Mouse (Mus musculus) G1E (cell line): Measurements from ENCODE around the gene C5ar1. TPM values are rescaled to one million over a fixed set of nuclear protein-coding genes. Genes with fewer than 3 reads are reported as not detected.
A peak's percentile ranks its signal among the peaks of the same experiment; 100 is the strongest.

ENCODE experiments used
- ATAC-seq: 2 replicates; pipeline ENCODE4 v1.8.0; 2016; ENCODE audit warnings: mild to moderate bottlenecking; ENCODE audit not compliant: insufficient number of reproducible peaks, poor library complexity, low FRiP score, severe bottlenecking; ENCODE audit errors: extremely low read depth
- DNase-seq: peaks from one replicate; pipeline ENCODE4 v3.0.0; 2012; ENCODE audit warnings: low spot score
- H3K27me3 ChIP-seq: 2 replicates; pipeline ENCODE4 v1.6.1; 2012; ENCODE audit warnings: mild to moderate bottlenecking, low read length, inconsistent platforms; ENCODE audit not compliant: insufficient read depth
- H3K36me3 ChIP-seq: replicated peaks from 2 replicates; pipeline ENCODE3; 2012; ENCODE audit warnings: mild to moderate bottlenecking, inconsistent platforms
- H3K4me1 ChIP-seq: 2 replicates; pipeline ENCODE4 v1.6.1; 2012; ENCODE audit warnings: low read depth, low read length, inconsistent platforms, mixed read lengths; ENCODE audit not compliant: insufficient read depth
- H3K4me3 ChIP-seq: 2 replicates; pipeline ENCODE4 v1.5.1; 2012; ENCODE audit warnings: low read depth, mild to moderate bottlenecking, inconsistent platforms, low read length, moderate library complexity, mixed read lengths
- H3K9me3 ChIP-seq: replicated peaks from 2 replicates; pipeline ENCODE4 v1.6.1; 2012; ENCODE audit warnings: inconsistent platforms
- CTCF ChIP-seq: IDR thresholded peaks from 2 replicates; pipeline ENCODE4 v1.5.1; 2012; ENCODE audit warnings: low read depth, low read length, inconsistent platforms, mixed read lengths
- GATA1 ChIP-seq: IDR thresholded peaks from 2 replicates; pipeline ENCODE4 v1.6.1; 2012; ENCODE audit warnings: borderline replicate concordance, low read length, inconsistent platforms, mixed read lengths
- GATA2 ChIP-seq: IDR thresholded peaks from 2 replicates; pipeline ENCODE4 v1.6.1; 2012; ENCODE audit warnings: low read depth, low read length, inconsistent platforms, borderline replicate concordance
- POLR2AphosphoS5 ChIP-seq: IDR thresholded peaks from 2 replicates; pipeline ENCODE4 v1.6.1; 2012; ENCODE audit warnings: low read depth, low read length, inconsistent platforms; ENCODE audit not compliant: insufficient replicate concordance
- TAL1 ChIP-seq: conservative IDR thresholded peaks from 2 replicates; pipeline ENCODE4 v1.6.1; 2012; ENCODE audit warnings: low read depth, low read length, inconsistent platforms, mixed read lengths
- polyA plus RNA-seq: library from polyadenylated mRNA; stranded (reverse); fragments of >175 nt; gene quantifications from 2 replicates; pipeline ENCODE4 v1.2.3, GENCODE M21; 2012
- total RNA-seq, 2 experiments: library from RNA; stranded (forward) in 1 of 2; stranded (reverse) in 1 of 2; fragments of 200-1000 nt in 1 of 2; fragments of >200 nt in 1 of 2; fragmentation: Nextera tagmentation in 1 of 2; gene quantifications; 2 replicates each; pipeline ENCODE4 v1.2.3; 2014 to 2017

The C5ar1 gene
- total and polyA plus RNA-seq, 3 experiments, result 0.16 TPM; not detected in 2

- DNase-seq (no peak), ATAC-seq (no peak)
- TF ChIP-seq POLR2AphosphoS5 (no peak), TAL1 (no peak), CTCF (no peak), GATA1 (no peak), GATA2 (no peak)
- H3K4me1 ChIP-seq, result peaks cover 40% of the 10 kb centered on the region
- H3K27me3 ChIP-seq, result no peaks in the 10 kb centered on the region
- peaks cover 73% of the 10 kb centered on the region for H3K36me3 ChIP-seq
- H3K4me3 ChIP-seq, result no peak overlapping the region
- H3K9me3 ChIP-seq, result no peaks in the 10 kb centered on the region
Measured at GRCm38 (mm10) chr7:16282334-16282733, 23.0 kb upstream of the C5ar1 start.

GRCm38 (mm10) chr7:16280721-16281120 is 21.4 kb upstream of the C5ar1 start:
- H3K4me1 ChIP-seq, result peaks cover 54% of the 10 kb centered on the region

GRCm38 (mm10) chr7:16274922-16275890 is 15.9 kb upstream of the C5ar1 start:
- Histone ChIP-seq H3K4me1 (peaks cover 76% of the 10 kb centered on the region), H3K9me3 (no peaks in the 10 kb centered on the region), H3K27me3 (no peaks in the 10 kb centered on the region), H3K36me3 (peaks cover 82% of the 10 kb centered on the region), H3K4me3 (peak overlapping the region; percentile 83)
- TF ChIP-seq TAL1, result no peak; the same call in 1 of the 2 replicates
- no peak for TF ChIP-seq GATA1
- TF ChIP-seq GATA2, result no peak
- TF ChIP-seq CTCF, result no peak
- TF ChIP-seq POLR2AphosphoS5, result no peak
- DNase-seq (peak; percentile 63), ATAC-seq (peak; percentile 62)

More at GRCm38 (mm10) chr7:16280721-16281120, 21.4 kb upstream of the C5ar1 start:
- Histone ChIP-seq H3K9me3 (no peaks in the 10 kb centered on the region), H3K36me3 (peaks cover 89% of the 10 kb centered on the region), H3K4me3 (no peak overlapping the region), H3K27me3 (no peaks in the 10 kb centered on the region)
- no peak for DNase-seq
- no peak for ATAC-seq
- TF ChIP-seq GATA1, result no peak
- no peak for TF ChIP-seq GATA2
- no peak for TF ChIP-seq POLR2AphosphoS5
- TF ChIP-seq TAL1, result no peak
- no peak for TF ChIP-seq CTCF

- H3K36me3 ChIP-seq, result peaks cover 77% of the 10 kb centered on the region
- H3K4me3 ChIP-seq, result peak overlapping the region; percentile 83
- DNase-seq, result peak; percentile 69
- H3K4me1 ChIP-seq, result peaks cover 75% of the 10 kb centered on the region
- H3K27me3 ChIP-seq, result no peaks in the 10 kb centered on the region
- peak; percentile 38 for ATAC-seq
- H3K9me3 ChIP-seq, result no peaks in the 10 kb centered on the region
- TF ChIP-seq GATA2, result no peak
Measured at GRCm38 (mm10) chr7:16273766-16274140, 14.4 kb upstream of the C5ar1 start.

GRCm38 (mm10) chr7:16273081-16273765 is 13.9 kb upstream of the C5ar1 start, which contains the start of gene Inafm1:
Gene Inafm1 (minus strand): TSS chr7:16273617.
- Histone ChIP-seq H3K36me3 (peaks cover 77% of the 10 kb centered on the region), H3K27me3 (no peaks in the 10 kb centered on the region), H3K4me1 (peaks cover 71% of the 10 kb centered on the region), H3K9me3 (no peaks in the 10 kb centered on the region), H3K4me3 (peak within 1 kb of the TSS; percentile 83)
- no peak for TF ChIP-seq GATA2
- TF ChIP-seq TAL1, result no peak
- TF ChIP-seq CTCF, result no peak
- no peak for TF ChIP-seq POLR2AphosphoS5
- TF ChIP-seq GATA1, result no peak
- peak; percentile 62 for ATAC-seq
- peak; percentile 86 for DNase-seq

- H3K27me3 ChIP-seq, result no peaks in the 10 kb centered on the region
- peak overlapping the region; percentile 83 for H3K4me3 ChIP-seq
- no peaks in the 10 kb centered on the region for H3K9me3 ChIP-seq
- TF ChIP-seq GATA2 (no peak), CTCF (no peak), GATA1 (no peak), TAL1 (no peak), POLR2AphosphoS5 (no peak)
- ATAC-seq, result no peak
- DNase-seq, result peak; percentile 72
- H3K4me1 ChIP-seq, result peaks cover 66% of the 10 kb centered on the region
- peaks cover 75% of the 10 kb centered on the region for H3K36me3 ChIP-seq
Measured at GRCm38 (mm10) chr7:16272681-16273080, 13.3 kb upstream of the C5ar1 start.
